Mouse (Mus musculus): ENCODE data around the gene Dennd2d.

Dennd2d gene

DNA sequence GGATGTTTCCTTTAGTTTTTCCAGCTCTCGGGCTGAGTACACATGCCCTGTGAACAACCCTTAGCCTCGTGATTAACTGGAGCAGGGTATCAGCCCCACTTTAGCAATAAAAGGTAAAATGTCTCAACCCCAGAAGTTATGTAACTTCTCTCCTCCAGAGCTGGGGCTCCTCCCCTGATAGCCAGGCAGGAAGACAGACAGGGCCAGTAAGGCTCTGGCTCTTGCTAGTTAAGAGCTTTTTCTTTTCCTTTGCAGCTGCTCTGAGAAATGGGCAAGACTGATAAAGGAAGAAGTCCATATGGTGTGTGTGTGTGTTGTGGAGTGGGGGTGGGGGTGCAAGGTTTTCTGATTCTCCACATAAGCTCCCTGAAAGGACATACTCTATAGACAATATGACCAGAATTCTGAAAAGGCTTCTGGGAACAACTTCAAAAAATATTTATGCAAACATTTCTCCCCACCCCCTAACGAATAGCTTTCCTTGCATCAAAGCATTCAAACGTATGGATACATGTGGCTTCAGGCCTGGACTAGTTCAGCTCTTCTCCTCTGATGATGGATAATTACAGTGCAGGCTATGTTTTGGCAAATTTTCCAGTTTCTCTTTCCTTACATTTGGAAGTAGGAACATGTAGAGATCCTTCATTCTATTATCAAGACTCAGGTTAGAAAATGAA, 14.0 kb downstream of the Dennd2d start:
- DNase-seq (ENCODE audit: inconsistent ontology term) = no peak

DNA sequence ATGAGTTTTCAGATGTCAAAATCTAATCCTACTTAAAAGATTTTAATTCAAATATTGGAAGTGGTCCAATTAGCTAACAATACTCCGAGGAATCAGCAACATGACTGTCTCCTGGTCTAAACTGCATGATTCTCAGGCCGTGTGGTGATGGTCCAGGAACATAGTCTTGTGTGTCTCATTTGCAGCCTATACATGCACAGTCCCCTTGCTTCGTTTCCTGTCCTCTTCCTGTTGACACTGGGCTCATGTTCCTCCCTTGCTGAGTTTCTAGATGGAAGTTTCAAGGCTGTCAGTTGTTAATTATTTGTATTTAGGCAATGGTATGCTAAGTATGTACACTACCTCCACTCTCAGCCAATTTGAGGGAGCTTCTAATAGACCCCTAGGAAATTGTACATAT, 14.8 kb downstream of the Dennd2d start:
- no peak for DNase-seq (ENCODE audit: inconsistent ontology term)

DNA sequence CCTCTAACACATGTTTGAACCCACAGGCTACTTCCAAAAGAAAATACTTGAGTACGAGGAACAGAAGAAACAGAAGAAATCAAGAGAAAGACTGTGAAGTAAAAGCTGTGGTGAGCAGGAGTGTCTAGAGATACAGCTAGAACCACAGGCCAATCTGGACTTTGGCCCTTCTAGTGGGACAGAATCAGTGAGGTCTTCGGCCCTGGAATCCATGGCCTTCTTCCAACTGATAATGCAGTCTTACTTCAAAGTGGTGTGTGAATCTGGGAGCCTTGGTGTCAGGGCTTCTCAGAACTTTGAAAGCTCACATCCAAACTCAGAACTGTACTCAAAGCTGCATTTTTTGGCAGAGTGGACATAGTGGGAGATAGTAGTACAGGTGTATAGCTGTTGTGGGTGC, 18.3 kb downstream of the Dennd2d start:
- no peak for DNase-seq (ENCODE audit: inconsistent ontology term)

DNA sequence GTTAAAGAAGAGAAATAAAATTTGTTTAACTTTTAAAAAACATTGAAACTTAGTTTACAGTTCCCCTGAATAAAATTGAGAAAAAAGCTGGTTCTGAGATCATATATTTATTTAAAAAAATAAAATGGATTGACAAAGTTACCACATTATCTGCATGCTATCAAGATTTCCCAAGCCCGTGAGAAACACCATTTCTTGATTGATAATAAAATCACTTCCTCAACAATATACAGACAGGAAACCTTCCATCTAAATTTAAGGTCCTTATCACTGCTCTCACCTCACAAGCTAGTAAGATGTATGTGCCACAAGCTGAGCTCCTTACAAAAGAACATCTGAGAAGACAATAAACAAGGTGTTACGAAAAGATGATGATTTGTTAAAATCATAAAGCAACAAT, 20.7 kb downstream of the Dennd2d start:
- DNase-seq (ENCODE audit: inconsistent ontology term) = no peak

DNA sequence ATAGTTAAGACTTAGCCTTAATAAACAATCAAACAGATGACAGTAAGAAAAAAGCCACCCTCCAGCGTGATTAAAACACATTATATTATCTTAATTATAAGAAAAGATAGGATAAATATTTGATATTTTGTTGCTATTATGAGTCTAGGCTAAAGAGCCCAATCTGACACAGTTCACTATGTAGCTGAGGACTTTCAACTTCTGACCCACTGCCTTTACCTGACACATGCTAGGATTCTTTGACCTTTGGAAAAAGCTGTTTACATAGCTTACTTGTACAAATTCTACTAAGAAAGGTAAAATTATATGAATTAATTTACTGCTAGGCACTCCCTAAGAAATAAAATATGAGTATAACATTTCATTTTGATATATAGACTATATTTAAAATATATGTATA, 28.5 kb downstream of the Dennd2d start:
- no peak for DNase-seq (ENCODE audit: inconsistent ontology term)

DNA sequence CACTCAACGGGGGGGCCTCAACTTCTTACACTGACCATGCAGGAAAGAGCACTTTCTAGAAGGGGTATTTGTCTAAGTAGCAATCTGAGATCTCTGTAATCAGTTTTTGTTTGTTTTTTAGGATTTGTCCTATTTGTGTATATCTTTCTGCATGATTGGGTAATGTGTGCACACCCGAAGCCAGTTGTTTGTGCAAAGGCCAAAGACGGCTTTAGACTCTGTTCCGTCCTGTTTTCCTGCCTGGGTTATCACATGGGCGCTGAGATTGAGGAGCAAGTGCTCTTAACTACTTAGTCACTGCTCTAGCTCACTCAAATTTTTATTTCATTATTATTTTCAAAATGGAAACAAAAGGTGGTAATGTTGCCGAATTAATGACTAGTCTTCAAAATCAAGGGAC, 32.8 kb downstream of the Dennd2d start:
- DNase-seq (ENCODE audit: inconsistent ontology term) = no peak

DNA sequence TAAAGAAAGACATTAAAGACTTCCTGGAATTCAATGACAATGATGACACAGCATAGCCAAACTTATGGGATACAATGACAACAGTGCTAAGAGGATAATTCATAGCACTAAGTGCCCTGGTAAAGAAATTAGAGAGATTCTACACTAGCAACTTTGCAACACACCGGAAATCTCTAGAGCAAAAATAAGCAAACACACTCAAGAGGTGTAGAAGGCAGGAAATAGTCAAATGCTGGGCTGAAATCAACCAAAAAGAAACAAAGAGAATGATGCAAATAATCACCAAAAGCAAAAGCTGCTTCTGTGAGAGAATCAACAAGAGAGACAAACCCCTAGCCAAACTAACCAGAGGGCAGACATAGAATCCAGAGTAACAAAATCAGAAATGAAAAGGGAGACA, 40.5 kb downstream of the Dennd2d start:
- no peak for DNase-seq (ENCODE audit: inconsistent ontology term)

DNA sequence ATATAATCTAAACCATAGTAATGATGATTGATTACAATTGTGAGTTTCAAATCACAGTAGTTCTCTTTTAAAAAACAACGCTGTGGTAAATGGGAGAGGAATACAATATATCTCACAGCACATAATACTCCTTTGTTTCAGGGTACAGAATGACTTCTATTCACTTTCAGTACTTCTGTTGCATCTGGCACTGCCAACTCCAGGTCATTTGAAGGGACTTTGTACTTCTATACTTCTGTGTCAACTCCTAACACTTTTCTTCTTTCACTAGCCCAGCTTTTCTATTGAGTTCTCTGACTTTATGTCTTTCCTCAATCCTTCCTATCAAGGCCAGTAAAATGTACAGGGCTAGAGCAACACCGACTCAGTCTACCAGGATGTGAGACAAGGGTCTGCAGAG, 44.2 kb downstream of the Dennd2d start:
- DNase-seq (ENCODE audit: inconsistent ontology term) = no peak

DNA sequence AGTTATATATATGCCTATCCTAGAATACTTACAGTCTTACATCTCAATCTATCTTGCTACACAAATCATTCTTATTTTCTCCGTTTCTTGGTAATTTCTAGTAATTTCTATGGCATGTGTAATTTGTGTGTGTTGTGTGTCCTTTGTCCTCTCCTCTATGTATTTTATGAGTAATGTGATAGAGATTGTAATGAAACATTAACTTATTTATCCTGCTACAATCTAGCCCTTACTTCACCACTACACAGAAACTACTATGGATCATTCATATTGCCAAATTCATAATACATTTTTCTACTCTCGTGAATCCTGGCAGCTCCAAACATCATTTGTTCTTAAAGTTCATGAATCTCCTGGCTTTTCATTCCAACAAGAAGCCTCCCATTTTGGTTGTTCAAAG, 45.8 kb downstream of the Dennd2d start:
- DNase-seq (ENCODE audit: inconsistent ontology term) = no peak

DNA sequence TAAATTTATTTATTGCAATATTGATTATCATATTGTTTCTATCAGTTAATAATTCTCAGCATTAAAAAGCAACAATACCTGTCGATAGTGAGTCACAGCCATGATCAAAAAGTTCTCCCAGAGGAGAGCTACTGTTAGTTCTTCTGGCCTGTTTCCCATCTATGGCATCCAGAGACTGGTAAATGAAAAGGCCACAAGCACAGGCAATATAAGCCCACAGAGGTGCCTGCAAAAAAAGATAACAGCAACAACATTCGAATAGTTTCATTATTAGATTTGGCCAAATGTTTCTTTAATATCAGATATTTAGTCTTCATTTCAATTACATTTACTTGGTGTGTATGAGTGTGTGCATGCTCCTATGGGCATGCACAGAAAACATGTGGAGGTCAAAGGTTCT, 51.1 kb downstream of the Dennd2d start:
- DNase-seq (ENCODE audit: inconsistent ontology term) = no peak

DNA sequence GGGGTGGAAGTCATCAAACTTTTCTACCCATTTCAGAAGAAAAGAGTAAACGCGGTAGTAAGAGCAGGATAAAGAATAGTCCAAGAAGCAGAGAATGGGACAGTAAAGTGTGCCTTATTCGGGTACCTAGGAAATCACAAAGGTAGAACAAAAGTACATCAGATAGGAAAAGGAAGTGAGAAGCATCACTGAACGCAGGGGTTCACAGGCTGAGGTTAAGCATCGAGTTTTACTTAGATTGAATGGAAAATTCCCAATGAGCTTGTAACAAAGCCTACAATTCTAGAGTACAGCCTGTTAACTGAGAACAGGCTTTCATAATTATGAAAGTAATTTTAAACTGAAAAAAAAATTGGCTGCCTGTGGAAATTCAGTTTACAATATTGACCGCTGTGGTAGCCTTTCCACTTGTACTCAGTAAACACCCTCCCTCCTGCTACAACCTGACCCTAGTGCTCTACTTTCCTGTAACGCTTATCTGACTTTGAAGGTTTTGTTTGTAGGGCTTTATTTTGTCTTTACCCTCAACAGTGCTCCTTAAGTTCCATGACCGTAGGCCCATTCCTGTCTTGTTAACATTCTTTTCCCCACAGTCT, 62.6 kb downstream of the Dennd2d start:
- DNase-seq (ENCODE audit: inconsistent ontology term) = no peak

DNA sequence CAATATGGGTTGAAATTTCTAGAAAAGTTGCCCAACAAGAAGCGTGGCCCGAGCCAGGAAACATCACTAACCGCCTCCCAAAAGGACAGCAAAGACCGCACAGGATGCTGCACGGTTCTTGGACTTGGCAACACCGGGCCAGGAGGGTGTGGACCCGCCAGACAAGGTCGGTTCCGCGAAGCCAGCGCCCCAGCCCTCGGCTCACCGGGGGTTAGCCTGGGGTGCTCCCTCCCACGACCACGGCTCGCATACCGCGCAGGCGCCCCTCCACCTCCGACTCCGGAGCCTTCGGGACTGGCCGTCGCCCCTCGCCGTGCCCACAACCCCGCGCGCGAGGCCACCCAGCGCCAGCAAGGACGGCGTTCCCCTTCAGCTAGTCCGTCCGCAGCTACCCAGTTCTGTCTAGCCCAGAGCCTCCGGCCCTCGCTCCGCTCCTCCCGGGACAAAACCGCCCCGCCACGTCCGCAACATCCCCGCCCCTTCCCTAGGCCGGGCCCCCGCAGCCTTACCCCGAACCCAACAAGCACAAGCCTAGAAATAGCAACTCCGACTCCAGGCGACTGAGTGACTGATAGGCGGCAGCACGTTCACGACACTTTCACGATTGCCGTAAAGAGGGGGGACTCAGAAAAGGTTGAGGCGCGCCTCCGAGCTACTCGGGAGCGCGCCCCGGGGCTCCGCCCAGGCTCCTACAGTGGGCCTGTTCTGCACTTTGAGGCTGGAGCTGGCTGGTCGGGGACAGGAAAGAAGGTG, 65.1 kb downstream of the Dennd2d start, which contains the start of the genes Dram2 and Cept1:
Gene Dram2, plus strand, starts transcription at position 628 of the 753 bp plus-strand sequence.
Gene Cept1, minus strand, starts transcription at position 632 of the 753 bp plus-strand sequence.
- DNase-seq (ENCODE audit: inconsistent ontology term) = peak; percentile 96

DNA sequence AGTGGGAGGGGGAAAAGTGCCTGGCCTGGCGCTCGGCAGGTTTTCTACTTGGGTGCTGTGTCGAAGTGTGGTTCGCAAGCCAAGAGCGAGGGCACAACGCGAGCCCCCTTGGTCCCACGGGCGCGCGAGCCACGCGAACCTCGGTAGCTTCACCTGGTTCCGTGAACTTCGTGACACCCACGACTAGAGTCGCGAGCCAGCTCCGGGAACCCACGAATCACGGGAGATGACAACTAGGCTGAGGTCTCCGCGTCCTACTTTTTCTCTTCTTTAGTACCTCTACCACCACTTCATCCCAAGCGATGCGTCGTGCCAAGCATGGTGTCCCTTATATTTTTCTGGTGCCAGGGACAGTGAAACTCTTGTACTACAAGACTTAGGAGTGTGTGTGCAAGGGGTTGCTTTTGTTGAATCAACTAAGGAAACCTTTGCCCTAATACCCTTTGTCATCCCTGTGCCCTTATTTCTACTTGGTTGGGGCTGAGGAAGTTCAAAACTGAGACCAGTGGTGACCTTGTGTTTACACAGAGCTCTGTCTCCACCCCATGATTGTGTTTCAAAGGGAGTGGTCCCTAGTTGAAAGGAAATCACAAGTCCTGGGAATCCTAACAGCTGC, 65.8 kb downstream of the Dennd2d start:
- DNase-seq (ENCODE audit: inconsistent ontology term) = no peak

DNA sequence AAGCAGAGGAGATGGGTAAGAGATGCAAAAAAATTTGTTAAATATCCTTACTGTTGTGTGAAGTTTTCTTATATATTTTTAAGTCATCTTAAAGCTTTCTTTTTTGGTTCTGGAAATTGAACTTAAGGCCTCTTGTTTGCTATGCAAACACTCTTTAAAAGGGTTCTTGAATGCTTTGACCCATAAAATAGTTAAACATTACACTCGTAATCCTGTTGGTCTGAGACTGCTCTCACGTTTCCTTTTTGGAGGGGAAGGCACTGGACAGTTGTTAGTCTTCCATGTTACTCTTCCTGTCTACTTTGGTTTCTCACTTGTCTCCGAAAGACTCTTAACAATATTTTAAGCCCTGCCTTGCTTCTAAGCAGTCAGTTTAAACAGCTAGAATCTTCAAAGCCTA, 66.8 kb downstream of the Dennd2d start:
- no peak for DNase-seq (ENCODE audit: inconsistent ontology term)

Measured in Muller cell, postnatal 12 days (primary cell).